Mouse (Mus musculus) hindlimb bud, embryonic 11.5 days (tissue): ENCODE results near the gene Galk1.
"Not testable (repeated sequence)": the region's sequence is repeated elsewhere in the genome, so short reads cannot be mapped to it uniquely, and the experiment has no call there.

Source experiments
- DNase-seq: peaks from one replicate; pipeline ENCODE4 v3.0.0-alpha.2; 2012; ENCODE audit warnings: low read depth, low spot score; ENCODE audit errors: extremely low spot score

Galk1 gene

DNA sequence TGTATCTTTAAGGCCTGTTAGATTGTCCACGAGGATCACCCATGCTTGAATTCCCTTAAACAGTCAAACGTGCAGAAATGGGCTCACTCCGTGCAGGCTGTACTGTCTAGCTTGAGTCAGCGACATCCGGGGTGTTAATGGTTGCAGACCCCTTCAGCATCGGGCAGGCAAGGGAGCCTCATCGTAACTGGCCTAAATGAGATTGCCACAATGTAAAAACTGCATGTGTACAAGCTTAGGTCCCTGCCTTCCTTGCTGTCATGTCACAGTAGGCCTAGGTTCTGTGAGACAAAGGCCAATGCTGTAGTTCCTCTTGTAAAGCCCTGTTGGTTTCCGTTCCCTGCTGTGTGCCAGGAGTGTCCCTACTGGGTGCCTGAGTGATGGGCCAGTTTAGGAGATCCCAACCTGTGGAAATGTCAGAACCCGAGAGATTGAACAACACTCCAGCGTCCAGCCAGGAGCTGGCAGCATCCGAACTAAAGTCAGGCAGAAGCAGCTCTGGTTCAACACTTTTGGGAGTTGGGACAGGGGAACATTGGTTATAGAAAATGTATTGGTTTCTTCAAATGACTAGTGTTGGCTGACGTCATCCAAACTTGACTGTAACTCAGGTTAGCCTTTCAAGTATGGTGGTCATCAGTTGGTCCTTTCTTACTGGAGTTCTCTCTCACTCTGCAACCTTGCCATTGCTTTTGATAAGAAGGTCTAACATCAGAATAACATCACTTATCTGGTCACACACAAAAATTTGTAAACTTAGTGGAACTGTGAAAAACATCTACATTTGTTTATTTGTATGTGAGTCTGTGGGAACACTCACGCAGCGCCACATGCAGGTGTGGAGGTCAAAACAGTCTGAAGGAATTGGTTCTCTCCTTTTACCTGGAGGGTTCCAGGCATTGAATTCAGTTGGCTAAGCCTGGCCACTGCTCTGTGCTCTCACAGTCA, 18.7 kb upstream of the Galk1 start:
- DNase-seq: no peak

DNA sequence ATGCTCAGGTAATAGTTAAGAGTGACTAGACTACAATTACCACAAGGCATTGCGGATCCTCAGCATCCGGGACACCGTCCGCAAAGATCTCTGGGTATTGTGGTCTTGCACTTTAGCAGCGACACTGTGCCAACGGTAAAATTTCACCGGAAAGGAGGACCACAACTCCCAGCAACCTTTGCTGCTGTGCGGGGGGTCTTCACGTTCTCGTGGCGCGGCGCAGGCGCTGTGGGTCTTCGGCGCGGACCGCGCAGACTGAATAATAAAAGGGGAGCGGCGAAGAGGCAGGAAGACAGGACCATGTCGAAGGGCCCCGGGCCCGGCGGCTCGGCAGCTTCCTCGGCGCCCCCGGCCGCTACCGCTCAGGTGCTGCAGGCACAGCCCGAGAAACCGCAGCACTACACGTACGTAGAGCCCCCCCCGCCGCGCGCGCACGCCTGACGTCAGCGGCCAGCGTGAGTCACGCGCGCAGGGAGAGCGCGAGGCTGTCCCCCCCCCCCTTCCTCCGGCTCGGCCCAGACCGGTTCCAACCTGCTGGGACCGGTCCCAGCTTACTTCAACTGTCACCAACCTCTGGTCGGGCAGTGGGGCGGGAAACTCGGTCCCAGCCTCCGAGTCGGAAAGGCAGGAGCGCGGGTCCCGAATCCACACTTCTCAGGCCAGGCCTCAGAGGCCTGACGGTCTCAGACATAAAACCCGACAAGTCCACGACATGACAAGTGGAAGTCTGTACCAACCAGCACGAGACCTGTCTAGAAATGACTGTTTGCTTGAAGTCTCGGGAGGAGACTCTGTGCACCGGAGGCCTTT, 17.8 kb upstream of the Galk1 start, which contains the start of gene Unk:
Unk (plus strand) TSS at position 235 of the 810 bp plus-strand sequence.
- peak; percentile 95 for DNase-seq

DNA sequence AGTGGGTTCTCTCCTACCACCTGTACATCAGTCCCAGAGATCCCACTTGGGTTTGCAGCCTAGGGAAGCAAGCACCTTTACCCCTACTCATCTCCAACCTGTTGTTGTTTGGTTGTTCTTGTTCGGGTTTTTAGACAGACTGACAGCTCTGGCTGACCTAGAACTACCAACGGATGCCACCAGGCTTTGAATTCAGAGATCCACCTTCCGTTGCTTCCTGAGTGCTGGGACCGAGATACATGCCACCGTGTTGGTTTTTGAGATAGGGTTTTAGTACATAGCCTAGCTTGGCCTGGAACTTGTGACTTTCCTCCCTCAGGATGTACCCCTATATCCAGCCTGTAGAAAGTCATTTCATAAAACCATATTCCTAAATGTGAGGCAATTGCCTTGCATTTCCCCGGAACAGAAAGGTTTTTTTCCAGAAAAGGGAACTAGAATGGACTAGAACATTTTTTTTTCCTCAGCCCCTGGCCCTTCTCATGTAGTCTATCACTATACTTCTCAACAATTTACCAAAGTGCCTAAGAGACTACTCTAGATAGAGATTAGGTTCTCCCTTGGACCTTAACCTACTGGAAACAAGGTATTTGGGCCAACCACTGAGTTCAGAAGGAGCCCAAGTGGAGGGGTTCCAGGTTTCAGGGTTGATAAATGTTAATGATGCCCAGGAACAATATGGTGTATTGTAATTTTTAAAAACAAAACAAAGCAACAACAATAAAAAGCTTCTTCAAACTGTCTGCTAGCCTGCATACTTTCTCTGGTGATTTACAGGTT, 16.8 kb upstream of the Galk1 start:
- DNase-seq: no peak

DNA sequence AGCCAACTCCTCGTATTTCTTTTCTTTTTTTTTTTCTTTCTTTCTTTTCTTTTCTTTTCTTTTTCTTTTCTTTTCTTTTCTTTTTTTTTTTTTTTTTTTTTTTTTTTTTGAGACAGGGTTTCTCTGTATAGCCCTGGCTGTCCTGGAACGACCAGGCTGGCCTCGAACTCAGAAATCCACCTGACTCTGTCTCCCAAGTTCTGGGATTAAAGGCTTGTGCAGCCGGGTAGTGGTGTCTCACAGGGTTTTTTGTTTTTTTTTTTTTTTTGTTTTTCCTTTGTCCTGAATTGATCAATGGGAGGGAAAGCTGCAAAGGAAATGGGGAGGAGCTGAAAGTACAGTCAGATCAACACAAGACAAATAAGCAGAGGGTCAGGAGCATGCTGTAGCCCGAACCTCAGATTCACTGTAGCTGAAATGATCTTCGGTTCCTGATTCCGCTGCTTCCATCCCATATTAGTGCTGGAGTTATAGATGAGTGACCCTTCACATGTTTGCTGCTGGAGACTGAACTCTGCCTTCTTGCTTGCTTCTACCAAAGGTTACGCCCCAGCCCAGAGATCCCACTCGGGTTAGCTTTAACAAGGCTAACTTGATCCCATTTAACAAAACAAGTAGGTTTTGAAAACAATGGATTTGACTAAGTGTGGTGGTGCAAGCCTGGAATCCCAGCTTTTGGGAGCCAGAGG, 15.8 kb upstream of the Galk1 start:
- DNase-seq: no peak

DNA sequence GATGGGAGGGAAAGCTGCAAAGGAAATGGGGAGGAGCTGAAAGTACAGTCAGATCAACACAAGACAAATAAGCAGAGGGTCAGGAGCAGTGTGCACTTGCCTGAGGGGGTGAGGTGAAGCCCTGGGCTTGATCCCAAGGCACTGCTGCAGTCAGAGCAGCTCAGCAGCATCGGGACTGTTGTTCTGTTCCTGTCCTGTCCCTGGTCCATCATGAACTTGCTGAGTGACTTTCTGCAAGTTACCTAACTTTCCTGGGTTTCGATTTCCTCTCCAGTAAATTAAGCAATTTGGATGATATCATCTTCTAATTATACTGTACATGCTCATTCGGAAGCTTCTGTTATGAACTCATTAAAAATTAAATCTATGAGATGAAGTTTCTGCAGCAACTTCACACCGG, 15.2 kb upstream of the Galk1 start, which contains the start of gene H3f3b:
H3f3b (minus strand) TSS at position 207 of the 400 bp plus-strand sequence.
- DNase-seq: no peak

DNA sequence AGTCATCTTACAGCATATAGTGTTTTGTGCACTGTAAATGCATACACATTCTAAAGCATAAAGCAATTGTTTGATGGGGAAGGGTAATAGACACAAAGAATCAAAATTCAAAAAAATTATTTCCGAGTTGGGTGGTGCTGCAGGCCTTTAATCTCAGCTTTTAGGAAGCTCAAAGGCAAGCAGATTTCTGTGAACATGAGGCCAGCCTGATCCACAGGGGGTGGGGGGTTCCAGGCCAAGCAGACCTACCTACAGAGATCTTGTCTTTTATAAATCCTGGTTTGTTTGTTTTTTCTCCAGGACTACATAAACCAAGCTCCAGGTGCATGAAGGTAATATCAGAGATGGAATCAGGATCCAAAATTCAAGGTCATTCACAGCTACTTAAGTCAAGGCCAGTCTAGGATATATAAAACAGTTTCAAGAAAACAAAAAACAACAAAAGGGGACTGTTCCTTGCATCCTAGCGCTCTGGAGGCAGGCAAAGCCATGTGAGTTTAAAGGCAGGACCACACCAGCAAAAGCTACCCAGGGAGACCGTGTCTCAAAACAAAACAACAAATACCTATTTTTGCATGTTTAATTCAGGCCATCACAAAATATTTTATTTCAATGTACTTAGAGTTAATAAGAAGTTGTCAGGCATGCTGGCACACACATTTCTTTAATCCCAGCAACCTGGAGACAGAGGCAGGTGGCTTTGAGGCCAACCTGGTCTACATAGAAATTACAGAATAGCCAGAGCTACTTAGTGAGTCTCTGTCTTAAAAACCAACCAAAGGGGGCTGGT, 12.7 kb upstream of the Galk1 start:
- no peak for DNase-seq

DNA sequence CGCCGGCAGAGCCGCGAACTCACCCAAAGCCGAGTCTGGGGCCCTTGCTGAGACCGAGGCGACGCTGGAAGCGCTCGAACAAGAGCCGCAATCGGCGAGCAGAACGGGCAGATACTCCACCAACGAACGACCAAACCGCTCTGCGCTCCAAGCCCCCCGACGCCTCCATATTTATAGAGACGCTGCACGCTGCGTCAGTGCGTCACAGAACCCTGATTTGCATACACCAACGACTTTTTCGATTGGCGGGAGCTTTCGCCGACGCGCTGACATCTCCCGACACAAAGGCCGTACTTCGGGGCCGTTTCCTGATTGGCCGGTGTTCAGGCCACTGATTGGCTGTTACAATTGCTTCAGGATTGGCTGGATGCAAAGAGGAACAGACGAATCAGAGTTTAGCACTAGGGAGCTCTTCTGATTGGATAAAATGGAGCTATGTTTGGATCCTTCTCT, 11.9 kb upstream of the Galk1 start:
- peak; percentile 97 for DNase-seq

DNA sequence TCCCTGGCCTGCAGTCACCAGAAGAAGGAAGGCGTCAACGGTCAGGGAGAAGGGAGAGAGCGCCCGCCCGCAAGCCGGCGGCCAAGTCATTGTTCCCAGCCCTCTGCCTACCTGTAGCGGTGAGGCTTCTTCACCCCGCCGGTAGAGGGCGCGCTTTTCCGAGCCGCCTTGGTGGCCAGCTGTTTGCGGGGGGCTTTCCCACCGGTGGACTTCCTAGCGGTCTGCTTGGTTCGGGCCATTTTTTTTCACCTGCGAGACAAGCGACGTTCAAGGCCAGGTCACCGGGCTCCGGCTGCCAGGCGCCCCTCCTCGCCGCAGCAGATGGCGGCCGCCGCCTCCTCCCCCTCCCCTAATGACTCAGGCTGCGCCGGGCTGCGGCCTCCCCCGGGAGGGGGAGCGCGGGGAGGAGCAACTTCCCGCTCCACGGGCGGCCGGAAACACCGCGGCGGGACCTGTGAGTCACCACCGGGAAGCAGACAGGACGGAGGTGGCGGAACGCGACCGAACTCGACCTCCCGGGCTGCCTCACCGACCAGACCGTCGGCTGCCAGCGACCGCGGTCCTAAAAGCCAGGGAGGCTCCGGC, 11.3 kb upstream of the Galk1 start:
- DNase-seq: no peak

DNA sequence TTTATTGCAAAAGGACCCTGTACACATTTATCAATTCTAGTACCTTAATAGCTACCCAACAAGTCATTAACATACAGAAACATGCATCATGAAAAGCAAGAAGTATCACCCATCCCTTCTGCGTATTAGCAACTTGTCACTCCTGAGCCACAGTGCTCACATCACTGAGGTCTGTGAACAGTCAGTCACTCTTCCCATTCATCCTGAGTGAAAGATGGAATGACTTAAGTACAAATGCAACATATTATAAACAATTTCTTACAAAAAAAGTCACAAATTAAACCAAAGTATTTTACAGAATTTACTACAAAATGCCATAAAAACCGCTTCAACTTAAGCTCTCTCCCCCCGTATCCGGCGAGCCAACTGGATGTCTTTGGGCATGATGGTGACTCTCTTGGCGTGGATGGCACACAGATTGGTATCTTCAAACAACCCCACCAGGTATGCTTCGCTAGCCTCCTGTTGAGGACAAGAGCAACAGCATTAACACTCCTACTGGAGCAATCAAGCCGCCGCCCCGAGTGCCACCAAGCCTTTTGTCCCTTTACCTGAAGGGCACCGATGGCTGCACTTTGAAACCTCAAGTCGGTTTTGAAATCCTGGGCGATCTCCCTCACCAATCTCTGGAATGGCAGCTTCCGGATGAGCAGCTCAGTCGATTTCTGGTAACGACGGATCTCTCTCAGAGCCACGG, 10.7 kb upstream of the Galk1 start:
- DNase-seq: not testable (repeated sequence)

DNA sequence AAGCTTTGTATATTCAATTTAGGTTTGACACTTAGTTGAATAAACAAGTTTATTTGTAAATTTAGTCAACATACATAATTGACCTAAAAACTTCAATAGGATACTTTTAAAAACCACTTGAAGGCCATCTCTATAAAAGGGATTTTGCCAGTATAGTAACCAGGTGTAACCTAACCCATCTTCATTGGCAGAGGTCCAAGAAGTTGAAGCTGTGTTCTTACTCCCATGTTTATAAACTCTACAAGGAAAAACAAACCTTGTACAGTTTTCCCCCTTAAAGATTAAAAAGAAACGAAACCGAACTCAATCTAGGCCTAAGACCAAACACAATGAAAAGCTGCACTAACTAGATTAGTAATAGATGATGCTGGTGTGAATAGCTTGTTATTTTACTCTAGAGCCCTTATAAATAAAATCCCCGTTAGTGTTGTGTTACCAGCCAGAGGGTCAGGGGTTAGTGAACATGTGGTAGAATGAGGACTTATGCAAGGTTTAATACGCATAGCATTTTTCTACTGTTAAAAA, 9.8 kb upstream of the Galk1 start:
- DNase-seq: no peak

DNA sequence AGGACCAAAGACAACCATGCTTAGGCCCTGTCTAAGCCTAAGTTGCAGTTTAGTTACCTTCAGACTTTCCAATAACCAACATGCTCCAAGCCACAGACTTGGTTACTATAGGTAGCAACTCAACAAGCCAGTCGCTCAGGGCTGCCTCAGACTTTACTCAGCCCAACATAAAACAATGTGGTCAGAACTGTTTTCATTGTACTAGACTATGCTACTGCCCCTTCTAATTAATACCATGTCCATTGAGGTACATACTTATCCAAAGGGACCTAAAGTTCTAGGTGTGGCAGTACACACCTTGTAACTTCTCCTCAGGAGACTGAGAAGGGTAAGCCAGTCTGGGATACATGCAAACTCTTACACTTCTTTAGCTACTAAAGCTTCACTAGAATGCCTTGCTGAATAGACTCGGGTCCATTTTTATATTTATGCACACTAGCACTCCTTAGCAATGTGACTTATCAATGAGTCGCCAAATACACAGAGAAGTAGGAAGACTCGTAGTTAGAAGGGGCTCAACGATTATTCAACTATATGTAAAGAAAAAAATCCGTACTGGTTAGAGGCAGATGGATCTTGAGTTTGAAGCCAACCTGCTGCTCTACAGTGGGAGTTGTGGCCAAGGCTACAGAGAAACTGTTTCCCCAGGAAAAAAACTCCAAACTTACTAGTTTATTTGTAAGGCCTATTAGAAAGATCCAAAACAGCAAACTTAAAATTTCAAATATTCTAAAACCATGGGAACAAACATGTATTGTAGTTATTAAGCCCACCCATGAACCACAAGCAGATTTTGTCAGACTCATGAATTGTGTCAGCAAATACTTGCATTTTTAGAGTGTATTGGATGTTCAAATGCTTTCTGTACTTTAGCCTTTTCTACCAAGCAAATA, 9.1 kb upstream of the Galk1 start:
- DNase-seq: no peak

DNA sequence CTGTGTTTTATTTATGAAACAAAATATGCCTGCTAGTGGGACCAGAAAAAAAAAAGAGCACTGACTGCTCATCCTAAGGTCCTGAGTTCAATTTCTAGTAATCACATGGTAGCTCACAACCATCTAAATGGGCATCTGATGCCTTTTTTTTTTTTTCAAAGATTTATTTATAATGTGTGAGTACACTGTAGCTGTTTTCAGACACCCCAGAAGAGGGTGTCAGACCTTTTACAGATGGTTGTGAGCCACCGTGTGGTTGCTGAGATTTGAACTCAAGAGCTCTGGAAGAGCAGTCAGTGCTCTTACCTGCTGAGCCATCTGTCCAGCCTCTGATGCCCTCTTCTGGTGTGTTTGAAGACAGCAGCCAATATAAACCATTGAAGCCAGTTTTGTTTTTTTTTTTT, 8.0 kb upstream of the Galk1 start:
- no peak for DNase-seq

DNA sequence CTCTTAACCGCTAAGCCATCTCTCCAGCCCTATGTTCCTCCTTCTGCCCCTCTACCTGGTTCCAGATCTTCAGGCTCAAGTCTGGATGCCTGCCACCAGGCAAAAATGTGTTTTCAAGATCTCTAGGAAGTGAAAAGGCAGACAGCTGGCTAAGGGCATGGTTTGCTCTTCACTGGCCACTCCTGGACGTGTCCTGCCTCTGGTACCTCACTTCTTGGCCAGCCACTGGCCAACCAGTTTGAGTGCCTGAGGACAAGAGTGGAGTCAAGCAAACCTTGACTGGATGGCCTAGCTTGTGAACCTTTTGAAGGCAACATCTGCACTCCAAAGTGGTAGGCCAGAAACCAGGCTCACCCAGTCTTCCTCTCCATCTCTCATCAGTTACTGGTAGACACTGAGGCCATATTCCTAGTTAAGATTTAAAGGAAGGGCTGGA, 7.5 kb upstream of the Galk1 start:
- DNase-seq: no peak

DNA sequence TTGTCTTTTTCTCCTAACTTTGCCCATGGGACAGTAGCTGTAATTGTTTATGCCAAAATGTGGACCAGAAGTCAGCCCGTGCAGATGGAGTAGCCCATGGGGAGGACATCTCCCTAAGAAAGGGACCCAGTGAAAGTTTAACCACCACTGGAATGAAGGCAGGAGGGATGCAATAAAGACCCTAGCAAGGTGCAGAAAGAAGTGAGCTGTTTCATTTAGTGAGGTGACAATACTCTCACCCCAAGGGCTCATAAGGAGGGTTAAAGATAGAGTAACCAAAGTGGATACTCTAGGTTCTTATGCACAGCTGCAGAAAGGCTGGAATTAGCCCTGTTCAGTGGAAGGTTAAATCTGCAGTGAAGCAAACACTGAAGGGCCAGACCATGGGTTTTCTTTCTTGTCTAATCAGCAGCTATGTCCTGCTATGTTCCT, 6.9 kb upstream of the Galk1 start:
- no peak for DNase-seq

DNA sequence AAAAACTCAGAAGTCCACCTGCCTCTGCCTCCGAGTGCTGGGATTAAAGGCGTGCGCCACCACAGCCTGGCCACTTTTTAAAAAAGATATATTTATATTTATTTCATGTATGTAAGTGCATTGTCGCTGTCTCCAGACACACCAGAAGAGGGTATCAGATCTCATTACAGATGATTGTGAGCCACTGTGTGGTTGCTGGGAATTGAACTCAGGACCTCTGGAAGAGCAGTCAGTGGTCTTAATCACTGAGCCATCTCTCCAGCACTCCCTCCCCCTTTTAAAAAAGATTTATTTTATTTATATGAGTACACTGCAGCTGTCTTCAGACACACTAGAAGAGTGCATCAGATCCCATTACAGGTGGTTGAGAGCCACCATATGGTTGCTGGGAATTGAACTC, 6.3 kb upstream of the Galk1 start:
- DNase-seq: not testable (repeated sequence)

DNA sequence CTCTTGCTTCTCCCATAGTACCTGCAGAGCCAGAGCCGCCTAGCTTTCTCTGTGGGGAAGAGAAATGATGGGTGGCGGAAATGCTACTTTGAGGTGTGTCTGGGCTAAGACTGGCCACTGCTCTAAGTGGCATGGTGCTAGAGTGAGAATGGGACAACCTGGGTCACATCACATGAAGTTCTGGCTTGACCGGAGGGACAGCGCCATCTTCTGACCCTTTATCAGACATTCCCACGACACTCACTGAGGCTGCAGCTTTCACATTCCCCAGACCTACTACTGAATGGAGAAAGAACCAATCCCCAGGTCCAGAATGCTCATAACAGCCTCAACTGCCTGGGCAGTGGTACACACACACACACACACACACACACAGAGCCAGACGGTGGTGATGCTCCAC, 5.6 kb upstream of the Galk1 start:
- no peak for DNase-seq

DNA sequence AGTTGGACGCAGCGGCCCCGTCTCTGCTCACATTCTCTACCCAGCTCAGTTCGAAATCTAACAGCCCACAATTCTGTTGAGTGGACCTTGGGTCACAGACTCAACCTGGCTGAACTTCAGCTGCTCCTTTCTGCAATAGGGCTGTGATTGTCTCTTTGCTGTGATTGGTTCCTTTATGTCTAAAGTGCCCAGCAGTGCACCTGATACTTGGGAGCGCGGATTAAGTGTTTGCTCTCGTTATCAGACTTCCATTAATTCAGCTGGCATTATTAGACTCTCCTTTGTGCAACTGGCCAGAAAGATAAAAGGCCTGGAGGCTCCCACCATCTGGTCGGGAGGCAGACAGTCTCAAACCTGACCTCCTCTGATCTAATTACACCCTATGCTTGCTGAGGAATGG, 2.3 kb upstream of the Galk1 start:
- no peak for DNase-seq
